Mouse (Mus musculus) thymus, postnatal 4 days (tissue): Measurements from ENCODE around the gene Col6a5.
A peak's percentile ranks its signal among the peaks of the same experiment; 100 is the strongest.
"Not testable (repeated sequence)": the region's sequence is repeated elsewhere in the genome, so short reads cannot be mapped to it uniquely, and the experiment has no call there.

Experiments
- DNase-seq: peaks from one replicate; pipeline ENCODE4 v3.0.0; 2021

Gene Col6a5

GRCm38 (mm10) chr9:105907411-105907810 is 53.0 kb downstream of the Col6a5 start:
- DNase-seq = no peak

GRCm38 (mm10) chr9:105887521-105887920 is 72.9 kb downstream of the Col6a5 start:
- DNase-seq = no peak

DNA sequence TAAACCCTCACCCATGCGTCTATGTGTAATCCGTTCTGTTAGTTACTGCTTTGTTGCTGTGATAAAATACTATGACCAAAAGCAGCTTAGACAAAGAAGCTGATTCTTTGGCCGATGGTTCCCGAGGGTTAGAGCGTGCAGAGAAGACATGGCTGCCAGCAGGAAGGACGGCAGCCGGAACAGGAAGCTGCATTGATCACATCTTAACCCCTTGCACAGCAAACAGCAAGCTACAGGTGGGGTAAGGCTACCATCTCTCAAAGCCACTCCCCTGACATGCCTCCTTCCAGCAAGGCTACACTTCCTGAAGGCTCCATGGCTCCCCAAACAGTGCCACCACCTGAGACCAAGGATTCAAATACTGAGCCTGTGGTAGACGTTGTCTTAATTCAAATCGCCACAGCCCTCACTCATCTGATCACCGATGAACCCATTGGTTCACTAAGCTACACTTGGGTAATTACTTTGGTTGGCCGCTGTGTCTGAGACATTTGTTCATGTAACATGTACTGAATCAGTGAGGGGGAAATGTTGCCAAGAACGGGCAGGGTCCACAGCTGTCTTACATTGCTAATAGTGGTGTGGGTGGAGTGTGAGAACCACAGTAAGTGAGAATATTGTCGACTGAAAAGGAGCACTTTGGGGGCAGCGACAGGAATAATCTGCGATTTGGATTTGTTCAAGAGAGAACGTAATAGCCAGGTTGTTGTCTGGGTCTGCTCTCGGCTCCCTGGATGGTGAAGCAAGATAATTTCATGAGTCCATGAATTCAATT is 75.6 kb downstream of the Col6a5 start:
- no peak for DNase-seq

- no peak for DNase-seq
Measured at GRCm38 (mm10) chr9:105880743-105881142, 79.7 kb downstream of the Col6a5 start.

- no peak for DNase-seq
Measured at GRCm38 (mm10) chr9:105878365-105879108, 81.9 kb downstream of the Col6a5 start.

DNA sequence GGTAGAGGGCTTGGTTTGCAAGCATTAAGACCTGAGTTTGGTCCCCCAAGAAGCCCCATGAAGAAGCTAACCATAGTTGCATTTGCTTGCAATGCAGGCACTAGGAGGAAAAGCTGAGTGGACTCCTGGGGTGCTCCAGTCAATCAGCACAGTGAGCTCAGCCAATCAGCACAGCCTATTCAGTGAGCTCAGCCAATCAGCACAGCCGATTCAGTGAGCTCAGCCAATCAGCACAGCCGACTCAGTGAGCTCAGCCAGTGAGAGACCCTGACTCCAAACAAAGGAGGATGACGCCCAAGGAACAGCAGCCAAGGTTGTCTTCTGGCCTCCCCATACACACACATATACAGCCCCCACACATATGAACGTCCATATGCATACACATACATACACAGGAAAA is 84.3 kb downstream of the Col6a5 start:
- no peak for DNase-seq

DNA sequence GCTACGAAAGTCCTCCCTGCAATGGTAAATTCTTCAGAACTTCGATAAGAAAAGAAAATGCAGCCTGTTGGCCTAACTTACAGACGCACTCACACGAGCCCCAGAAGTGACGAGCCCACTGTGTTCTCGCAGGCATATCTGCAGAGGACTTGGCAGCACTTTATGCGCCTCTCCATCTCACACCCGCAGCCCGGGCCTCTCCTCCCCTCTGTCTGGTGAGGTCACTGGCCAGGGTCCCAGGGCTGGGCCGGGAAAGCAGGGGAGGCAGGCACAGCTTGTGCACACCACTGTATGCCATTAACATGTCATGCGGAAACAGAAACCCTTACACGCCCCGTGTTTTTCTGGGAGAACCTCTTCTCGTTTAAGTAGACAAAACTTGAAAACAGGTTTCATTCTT is 88.8 kb downstream of the Col6a5 start:
- no peak for DNase-seq

DNA sequence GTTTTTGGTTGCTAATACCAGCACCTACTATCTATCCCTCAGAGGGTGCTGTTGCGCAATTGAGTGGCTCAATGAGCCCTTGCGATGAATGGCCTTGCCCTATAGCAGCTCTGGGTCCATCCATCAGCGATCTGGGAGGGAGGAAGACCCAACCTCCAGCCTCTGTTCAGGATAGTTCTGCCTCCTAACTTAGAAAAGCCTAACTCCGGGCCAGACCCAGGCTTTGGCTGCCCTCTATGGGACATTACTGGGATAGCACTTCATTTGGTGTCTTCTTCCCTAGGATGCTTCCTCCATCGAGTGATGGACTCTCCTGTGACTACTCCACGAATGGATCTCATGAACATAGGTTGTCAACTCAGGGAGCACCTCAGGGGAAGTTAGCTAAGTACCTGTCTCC is 102.7 kb downstream of the Col6a5 start:
- peak; percentile 51 for DNase-seq

GRCm38 (mm10) chr9:105852778-105853065 is 107.7 kb downstream of the Col6a5 start:
- DNase-seq = no peak

- no peak for DNase-seq
Measured at GRCm38 (mm10) chr9:105852015-105852777, 108.2 kb downstream of the Col6a5 start.

- DNase-seq = no peak
Measured at GRCm38 (mm10) chr9:105851011-105851410, 109.4 kb downstream of the Col6a5 start.

- no peak for DNase-seq
Measured at GRCm38 (mm10) chr9:105848396-105848795, 112.0 kb downstream of the Col6a5 start.

DNA sequence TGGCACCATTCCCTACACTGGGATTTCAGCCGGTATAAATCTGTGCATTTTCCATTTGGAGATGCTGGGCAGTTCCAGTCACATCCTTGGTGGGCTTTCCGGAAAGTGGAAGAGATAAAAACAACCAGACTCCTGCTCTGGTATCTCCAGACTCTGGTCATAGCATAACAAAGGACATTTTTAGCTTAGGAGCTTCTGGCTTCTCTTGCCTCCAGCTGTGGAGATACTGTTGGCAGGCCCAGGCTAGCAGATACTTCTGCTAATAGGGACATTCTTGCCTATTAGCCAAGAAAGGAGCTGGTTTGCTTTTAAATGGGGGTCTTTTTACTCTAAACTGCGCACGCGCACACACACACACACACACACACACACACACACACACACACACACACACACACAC is 113.2 kb downstream of the Col6a5 start:
- DNase-seq = no peak

- DNase-seq = not testable (repeated sequence)
Measured at GRCm38 (mm10) chr9:105841386-105841785, 119.1 kb downstream of the Col6a5 start.

GRCm38 (mm10) chr9:105839147-105839515 is 121.3 kb downstream of the Col6a5 start:
- no peak for DNase-seq

DNA sequence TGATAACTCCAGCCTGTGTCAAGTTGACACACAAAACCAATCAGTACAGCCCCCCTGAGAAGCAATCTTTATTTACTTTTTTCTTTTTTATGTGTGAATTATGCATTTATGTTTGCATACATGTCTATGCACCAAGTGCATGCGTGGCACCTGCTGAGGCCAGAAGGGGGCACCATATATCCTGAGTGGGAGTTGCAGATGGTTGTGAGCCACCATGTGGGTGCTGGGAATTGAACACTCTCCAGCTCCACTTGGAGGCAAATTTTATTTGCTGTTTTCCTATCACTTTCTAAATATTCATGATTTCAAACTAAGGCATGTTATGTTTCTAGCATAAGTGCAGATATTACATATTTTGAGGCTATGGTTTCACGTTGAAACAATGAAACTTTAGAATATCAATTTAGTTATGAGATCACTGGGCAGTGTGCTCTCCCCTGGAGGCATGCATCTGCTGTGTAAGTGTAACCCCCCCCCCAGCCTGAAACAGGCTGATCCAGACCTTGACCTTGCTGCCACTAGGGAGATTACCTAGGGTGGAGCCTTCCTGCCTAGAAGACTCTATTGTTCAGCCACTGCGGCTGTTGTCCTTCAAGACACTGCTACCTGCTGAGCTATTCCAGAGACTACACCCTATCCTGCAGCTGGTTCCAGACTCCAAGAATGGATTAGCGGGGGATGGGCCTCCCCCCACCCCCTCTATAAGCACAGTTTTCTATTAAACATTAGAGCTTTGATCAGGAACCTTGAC is 121.9 kb downstream of the Col6a5 start:
- peak; percentile 12 for DNase-seq

DNA sequence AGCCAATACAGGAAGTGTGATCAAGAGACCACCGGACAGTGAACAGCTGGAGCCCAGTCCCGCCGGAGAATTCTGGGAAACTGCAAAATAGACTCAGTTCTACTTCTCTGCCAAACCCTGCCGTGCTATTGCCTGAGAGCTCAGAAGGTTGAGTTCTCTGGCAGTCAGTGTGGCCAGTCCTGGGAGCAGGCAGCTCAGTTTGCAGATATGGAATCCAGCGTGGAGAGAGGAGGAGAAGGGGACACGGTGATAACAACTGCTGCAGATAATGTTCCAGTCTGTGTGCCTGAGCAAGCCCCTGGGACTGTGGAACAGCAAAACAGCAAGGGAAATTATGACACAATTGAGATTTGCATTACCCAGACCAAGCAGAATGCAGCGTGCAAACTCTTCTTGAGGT is 124.9 kb downstream of the Col6a5 start:
- DNase-seq = no peak

- no peak for DNase-seq
Measured at GRCm38 (mm10) chr9:105834799-105835198, 125.6 kb downstream of the Col6a5 start.

DNA sequence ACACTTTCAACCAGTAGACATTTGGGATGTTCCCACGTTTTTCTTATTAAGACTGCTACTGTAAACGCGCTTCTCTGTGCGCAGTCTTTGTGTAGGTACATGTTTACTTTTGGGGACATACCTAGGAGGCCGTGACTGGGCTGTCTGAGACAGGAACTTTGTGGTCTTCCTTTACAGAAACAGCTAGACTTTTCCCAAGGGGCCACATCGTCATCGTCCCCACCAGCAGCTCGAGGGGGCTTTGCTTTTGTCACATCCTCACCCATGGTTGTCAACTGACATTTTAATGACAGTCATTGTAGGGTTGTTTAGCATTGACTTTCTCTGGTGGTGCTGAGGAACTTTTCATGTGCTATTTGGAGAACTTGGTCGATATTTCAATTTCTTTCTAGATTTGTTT is 129.2 kb downstream of the Col6a5 start:
- no peak for DNase-seq

GRCm38 (mm10) chr9:105827791-105828385 is 132.6 kb downstream of the Col6a5 start, which contains the start of gene Col6a6:
Gene Col6a6 (minus strand): TSS chr9:105828160.
- no peak for DNase-seq

GRCm38 (mm10) chr9:105827076-105827647 is 133.3 kb downstream of the Col6a5 start:
- no peak for DNase-seq

DNA sequence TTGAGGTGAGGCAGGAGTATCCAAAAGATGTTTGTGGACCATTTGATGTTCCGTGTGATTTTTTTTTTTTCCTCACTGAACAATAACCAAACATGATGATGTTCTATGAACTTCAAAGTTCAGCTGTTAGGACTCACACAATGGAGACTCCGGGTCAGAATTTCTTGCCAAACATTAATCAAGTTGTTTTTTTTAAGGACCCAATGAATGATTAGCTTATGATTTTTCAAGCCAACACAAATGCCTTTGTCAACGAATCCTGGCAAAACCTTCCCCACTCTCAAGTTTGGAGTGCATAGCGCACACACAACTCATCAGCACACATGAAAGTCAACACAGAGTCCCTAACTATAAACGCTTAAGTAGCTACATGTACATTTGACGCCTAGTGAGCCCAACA is 139.7 kb downstream of the Col6a5 start:
- no peak for DNase-seq
